Mouse (Mus musculus) kidney, adult 8-10 months (tissue): ENCODE measurements around the gene Slc48a1.

ENCODE experiments used
- DNase-seq, 2 experiments: peaks; one replicate each; pipeline ENCODE4 v3.0.0; 2022

The Slc48a1 gene

GRCm38 (mm10) chr15:97784561-97785161 is 6.3 kb downstream of the Slc48a1 start:
- DNase-seq, result no peak

DNA sequence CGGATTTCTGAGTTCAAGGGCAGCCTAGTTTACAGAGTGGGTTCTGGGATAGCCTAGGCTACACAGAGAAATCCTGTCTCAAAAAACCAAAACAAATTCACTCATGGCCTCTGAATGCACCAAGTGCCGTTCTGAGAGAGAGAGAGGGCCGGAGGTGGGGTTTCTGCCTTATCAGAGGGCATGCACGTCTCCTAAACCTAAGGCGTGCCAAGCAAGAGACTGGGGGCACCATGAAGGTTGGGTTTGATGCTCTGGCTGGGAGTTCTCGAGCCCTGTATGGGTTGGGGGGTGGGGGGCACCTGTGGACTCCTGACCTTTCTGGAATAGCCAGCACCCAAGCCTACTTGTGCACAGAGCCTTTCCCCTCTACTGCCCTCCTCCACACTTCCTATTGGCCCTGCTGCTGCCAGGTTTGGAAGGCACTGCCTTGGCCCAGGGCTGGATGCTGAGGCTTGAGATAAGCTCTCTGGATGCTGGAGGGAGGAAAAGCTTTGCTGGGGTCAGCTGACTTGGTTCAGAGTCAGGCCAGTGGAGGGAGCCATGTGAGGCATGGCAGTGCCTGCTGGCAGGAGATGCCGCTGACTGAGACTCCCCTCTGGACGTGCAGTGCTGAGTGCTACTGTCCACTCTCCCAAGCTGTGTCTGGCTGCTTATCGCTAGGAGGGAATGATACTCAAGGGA is 7.6 kb downstream of the Slc48a1 start:
- peak in 1 of 2 experiments; percentile 53 for DNase-seq

DNA sequence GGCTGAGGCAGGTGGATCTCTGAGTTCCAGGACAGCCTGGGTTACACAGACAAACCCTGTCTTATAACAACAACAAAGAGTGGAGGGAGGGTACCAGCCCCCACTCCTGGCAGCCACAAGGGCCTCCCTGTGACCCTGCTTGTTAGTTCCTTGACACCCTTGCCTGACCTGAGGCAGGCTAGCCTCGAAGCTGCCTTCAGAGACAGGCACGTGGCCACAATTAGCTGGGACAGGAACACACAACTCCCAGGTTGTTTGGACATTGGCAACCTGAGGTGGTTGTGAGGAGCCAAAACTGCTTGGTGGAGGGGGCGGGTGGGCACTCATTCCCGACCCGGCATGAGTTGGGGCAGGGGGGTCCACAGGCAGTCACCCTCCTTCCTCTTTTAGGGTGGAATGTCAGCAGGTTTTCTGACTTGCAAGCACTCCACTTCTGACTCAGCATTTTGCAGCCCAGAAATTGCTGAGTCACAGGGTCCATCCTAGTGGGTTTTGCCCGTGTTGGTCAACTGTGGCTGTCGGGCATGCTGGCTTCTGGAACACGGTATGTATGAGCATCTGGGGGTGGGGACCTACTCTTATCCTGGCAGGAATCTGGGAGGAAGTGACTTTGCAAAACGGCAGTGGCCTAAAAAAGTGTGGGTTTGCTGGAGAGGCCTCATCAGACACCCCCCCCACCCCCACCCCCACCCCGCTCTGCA is 8.2 kb downstream of the Slc48a1 start:
- peak in 1 of 2 experiments; percentile 56 for DNase-seq

DNA sequence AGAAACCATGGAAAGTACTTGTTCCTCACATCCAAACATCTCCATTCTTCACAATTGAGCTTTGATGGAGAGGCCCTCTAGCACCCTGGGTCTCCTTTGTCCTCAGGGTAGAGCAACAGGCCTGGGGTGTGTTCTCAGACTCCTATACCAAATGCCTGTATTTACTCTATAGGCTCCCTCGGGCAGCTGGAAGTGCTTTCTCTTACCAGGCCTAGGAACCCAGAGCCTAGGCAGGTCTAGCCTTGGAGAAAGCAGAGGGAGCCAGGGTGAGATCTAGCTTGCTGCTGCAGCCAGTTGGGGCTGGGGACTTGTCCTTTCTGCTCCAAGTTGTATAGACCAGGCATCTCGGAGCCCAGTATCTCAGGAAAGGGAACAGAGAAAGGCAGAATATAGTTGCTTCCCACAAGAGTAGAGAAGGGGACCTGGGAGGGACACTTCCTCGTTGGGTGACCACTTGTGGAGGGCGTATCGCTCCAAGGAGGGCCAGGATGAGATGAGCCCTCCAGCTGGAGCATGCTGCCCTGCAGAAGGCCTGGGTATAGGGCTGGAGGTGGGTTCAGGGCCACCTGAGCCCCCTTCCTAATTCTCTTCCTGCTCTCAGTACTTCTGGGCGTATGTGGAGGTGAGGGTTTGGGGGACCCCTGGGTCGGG is 9.0 kb downstream of the Slc48a1 start:
- no peak for DNase-seq

DNA sequence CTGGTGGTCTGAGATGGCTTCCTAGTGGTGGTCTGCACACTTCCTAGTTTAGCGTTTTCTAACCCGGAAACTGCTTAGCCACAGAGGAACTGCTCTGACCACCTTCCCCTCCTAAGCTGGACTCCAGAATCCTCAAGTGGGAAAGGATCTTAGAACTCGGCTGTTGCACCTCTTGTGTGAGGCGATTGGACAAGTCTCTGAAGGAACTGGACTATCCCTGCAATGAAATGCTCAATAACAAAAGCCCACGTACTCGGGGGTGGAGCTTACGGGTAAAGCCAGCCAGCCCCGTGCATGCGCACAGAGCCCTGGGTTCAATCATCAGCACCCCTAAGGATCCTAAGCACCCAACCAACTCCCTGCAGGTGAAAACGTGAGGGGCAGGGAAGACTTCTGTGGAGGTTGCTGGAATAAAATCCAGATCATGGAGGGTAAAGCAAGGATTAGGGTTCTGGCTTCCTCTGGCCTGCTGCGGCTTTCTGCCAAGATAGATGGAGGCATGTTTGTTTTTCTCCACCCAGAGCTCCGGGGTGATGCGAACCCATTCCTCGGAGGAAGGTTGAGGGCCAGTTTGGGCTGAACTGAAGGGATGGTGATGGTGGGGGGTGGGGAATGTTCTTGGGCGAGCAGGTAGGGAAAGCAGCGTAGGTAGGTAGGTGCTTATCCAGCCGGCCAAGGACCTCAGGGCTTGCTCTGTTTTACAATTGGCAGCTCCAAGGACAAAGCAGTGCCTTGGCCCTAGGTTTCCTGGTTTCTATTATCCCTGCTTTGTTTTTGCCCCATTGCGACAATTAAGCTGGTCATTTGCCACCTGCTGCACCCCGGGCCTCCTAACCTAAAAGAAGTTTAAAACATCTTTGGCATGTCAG is 9.7 kb downstream of the Slc48a1 start:
- DNase-seq, result no peak

DNA sequence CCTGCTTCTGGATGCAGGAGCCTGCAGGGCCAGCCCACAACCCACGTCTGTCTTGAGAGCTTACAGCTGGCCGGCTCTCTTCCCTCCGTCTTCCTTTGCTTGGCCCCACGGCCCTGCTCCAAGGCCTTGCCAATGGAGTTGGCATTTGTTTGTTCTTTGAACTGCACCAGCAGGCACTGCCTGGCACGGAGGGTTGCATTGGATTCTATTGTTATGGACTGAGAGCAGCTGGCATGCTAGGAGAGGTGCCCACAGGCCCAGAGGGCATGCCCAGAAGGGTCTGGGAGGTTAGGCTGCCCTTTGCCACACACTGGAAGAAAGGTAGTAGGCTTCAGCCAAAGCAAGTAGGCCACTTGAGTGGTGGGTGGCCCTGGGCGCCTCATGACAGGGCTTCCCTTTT is 10.5 kb downstream of the Slc48a1 start:
- DNase-seq, result no peak

GRCm38 (mm10) chr15:97789761-97790505 is 11.6 kb downstream of the Slc48a1 start:
- peak in 1 of 2 experiments; percentile 64 for DNase-seq

DNA sequence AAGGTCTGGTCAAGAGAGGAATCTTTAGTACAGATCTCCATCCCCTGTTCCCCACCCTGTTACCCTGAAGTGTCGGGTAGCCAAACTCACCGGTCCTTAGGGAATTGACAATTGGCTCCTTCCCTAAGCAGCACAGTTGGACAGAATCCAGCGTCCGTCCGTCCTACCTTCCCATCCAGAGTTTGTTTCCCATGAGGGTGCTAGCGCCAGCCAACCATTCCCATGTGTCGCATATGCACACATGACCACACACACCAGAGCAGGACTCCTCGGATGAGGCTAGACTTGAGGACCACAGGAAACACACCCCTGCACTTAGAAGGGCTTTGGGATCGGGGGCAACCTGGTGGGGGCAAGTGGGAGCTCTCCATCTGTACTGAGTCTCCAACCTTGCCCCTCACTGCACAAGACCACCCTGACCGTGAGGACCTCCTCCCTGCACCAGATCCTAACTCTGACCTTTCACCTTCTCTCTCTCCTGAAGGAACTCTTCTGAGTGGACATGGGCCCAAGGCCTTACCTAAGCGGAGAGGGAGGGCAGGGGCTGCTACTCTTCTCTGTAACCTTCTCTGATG is 12.9 kb downstream of the Slc48a1 start:
- DNase-seq, result no peak

- DNase-seq, result no peak
These were observed 15.2 kb downstream of the Slc48a1 start for GRCm38 (mm10) chr15:97793386-97794153.

DNA sequence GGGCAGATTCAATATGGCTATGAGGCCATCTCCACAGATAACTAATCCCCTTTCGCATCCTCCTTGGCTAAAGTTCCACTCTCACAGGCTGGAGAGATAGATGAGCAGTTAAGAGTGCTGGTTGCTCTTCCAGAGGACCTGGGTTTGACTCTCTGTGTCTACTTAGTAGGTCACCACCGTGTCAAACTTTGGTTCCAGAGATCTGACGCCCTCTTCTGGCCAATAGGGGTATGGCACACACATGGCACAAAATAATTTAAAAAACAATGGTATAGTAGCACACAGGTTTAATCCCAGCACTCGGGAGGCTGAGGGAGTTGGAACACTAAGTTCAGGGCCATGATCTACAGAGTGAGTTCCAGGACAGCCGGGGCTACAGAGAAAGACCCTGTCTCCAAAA is 15.9 kb downstream of the Slc48a1 start:
- DNase-seq, result no peak

- no peak for DNase-seq
These were observed 17.4 kb downstream of the Slc48a1 start for GRCm38 (mm10) chr15:97795559-97796235.

DNA sequence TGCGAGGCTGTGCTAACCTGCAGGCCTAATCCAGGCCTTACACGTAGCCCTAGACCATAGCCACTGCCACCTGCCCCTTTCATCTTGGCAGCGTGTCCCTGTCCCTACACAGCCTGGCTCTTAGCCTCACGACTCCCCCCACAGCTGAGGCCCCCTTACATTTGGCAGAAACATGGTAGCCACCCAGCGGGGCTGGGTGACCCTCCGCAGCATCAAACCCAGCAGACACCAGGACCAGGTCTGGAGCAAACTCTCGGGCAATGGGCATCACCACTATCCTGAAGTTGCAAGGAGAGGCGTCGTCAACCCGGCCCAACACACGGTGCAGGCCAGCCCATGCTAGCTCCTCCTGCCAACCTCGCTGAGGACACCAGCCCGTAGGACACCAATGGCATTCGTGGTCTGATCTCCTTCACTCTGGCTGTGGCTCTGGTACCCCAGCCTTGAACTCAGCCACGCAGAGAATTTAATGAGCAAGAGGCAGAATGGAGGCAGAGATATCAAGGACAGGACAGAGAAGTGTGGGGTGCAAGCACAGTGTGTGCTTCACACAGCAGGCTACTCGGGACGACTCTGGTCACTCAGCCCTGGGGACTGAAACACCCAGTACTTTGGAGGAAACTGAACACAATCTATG is 18.5 kb downstream of the Slc48a1 start:
- no peak for DNase-seq

- DNase-seq, result no peak
These were observed 19.8 kb downstream of the Slc48a1 start for GRCm38 (mm10) chr15:97798134-97798533.

- DNase-seq, result no peak
These were observed 21.1 kb downstream of the Slc48a1 start for GRCm38 (mm10) chr15:97799446-97799845.

DNA sequence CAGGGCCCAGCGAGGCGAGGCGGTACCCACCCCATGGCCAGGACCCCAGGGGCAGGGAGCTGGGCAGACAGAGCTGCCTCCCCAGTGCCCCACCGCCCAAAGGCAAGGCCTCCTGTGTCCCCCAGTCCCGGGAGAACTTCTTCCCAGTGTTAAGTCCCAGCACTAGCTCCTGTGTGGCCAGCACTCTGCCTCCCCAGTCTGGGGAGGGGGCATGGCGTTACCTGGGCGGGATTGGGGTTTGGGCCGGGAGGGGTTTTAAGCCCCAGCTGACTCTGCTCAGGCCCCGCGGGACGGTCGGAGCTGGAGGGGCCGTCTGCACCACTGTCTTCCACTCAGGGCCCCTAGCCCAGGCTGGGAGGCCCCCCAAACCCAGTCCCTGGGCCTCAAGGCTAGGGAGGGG is 22.5 kb downstream of the Slc48a1 start:
- no peak for DNase-seq

DNA sequence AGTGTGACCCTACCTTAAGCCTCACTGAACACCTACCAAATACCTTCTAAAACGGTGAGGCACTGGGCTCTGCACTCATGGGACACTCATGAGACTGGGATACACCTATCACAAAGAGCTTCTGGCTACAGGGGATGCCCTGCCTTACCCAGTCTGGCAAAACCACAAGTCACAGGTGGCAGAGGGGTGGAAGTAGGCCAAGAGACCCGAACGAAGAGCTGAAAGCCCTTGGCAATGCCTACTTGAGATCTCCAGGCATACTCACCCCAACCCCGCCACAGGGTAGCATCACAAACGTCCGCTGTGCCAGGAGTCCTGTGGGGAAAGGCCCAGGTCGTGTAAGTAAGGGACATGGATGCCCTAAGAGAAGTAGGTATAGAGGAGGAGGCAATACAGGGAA is 23.5 kb downstream of the Slc48a1 start:
- no peak for DNase-seq

- DNase-seq, result no peak
These were observed 24.3 kb downstream of the Slc48a1 start for GRCm38 (mm10) chr15:97802575-97802974.

DNA sequence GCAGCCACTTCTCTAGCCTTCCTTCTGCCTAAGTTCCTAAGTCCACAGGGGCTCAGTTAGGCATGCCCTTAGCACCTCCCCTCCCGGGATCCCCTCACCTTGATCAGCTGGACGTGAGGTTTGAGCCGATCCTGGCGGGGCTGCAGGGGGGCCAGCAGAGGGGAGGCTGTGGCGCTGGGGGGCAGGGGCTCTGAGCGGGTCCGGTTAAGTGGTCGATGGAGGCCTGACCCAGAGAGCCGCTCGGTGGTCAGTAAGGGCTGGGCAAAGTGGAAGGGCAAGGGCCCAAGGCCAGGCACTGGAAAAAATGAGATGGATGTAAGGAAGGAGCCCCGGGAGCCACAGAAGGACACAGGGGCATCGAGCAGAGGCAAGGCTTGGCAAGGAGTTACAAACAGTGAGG is 29.5 kb downstream of the Slc48a1 start:
- no peak for DNase-seq

GRCm38 (mm10) chr15:97808532-97808931 is 30.2 kb downstream of the Slc48a1 start:
- no peak for DNase-seq

DNA sequence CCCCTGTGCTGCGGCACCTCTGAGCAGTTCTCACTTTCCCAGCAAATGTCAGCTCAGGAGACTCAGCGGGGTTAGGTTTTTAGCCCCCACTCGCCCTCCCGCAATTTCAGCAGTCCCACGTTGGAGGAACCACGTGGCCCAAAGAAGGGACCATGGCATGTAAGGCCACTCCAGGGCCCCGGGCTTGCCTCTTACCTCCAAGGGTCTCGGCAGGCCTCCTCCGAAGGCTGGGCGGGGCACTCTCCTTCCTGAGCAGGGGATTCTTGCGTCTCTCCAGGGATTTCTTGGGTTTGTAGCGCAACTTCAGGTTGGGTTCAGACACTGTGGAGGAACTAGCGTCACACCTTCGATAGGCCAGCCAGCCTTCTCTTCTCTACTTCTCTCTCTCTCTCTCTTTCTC is 30.9 kb downstream of the Slc48a1 start:
- no peak for DNase-seq
